Mouse (Mus musculus): ENCODE data around the gene Rabgap1l.

- no peak for TF ChIP-seq CTCF (IDR thresholded peaks at IDR 0.05; ENCODE audit: borderline replicate concordance, control insufficient read depth, extremely low read depth, insufficient read depth, low read length, poor library complexity)
- no peak for TF ChIP-seq POLR2A (IDR thresholded peaks at IDR 0.05; ENCODE audit: control insufficient read depth, extremely low read depth, insufficient read depth, low read length, poor library complexity)
Observed at GRCm38 (mm10) chr1:160308996-160309395, 484.0 kb downstream of the Rabgap1l start.

Data from thymus, adult 2 months (tissue).